Mouse (Mus musculus): ENCODE results near the gene Mink1. TPM values are rescaled to one million over a fixed set of nuclear protein-coding genes. Genes with fewer than 3 reads are reported as not detected.
A peak's percentile ranks its signal among the peaks of the same experiment; 100 is the strongest.

Mink1 gene
- polyA plus RNA-seq, 1 experiment from 2014 or later: 8.5 TPM

DNA sequence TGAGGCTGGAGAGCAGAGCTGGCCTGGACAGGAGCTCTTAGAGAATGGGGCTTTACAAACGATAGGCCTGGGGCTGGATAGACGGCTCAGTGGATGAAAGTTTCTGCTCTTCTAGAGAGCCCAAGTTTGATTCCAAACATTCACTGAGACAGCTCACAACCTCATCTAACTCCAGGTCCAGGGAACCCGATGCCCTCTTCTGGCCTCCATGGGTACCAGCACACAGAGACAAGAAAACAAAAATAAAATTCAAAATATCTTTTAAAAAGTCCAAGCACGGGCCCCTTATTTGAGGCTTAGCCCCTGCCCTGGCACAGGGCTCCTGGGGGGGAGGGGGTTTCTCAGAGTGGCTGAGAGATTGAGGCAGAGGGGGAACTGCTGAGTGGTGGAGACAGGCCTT is 48.1 kb downstream of the Mink1 start:
- Histone ChIP-seq H3K27ac (replicated peaks) (no peak overlapping the region), H3K9ac (ENCODE audit: low read length) (no peak overlapping the region), H3K4me3 (ENCODE audit: low read depth, low read length) (no peak overlapping the region), H3K36me3 (ENCODE audit: control insufficient read depth, insufficient read depth, low read length) (peaks cover 22% of the 10 kb centered on the region), H3K4me1 (replicated peaks; ENCODE audit: control insufficient read depth, insufficient read depth) (no peaks in the 10 kb centered on the region), H3K4me2 (replicated peaks; ENCODE audit: low read depth) (no peak overlapping the region), H3K27me3 (ENCODE audit: control insufficient read depth, insufficient read depth, low read length) (no peaks in the 10 kb centered on the region), H3K9me3 (ENCODE audit: control insufficient read depth, low read length) (no peaks in the 10 kb centered on the region)
- 84% methylated on average over 4 of the region's 4 CpGs for WGBS
- ATAC-seq (ENCODE audit: low FRiP score, low TSS enrichment): no peak
- TF ChIP-seq EP300 (optimal IDR thresholded peaks at IDR 0.05): no peak
- peak; percentile 53 for TF ChIP-seq CTCF (IDR thresholded peaks at IDR 0.05; ENCODE audit: low read depth)
- no peak for DNase-seq (ENCODE audit: low spot score)

DNA sequence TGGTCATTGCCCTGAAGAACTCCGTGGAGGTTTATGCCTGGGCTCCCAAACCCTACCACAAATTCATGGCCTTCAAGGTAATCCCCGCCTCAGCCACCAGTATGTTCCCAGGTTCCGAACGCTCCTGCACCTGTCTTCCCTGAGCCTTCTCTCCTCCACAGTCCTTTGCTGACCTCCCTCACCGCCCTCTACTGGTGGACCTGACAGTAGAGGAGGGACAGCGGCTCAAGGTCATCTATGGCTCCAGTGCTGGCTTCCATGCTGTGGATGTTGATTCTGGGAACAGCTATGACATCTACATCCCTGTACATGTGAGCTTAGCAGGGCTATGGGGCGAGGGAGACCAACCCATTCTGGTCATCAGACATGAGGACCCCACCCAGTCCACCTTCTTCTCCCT is 49.8 kb downstream of the Mink1 start:
- Histone ChIP-seq H3K4me1 (replicated peaks; ENCODE audit: control insufficient read depth, insufficient read depth) (no peaks in the 10 kb centered on the region), H3K4me2 (replicated peaks; ENCODE audit: low read depth) (no peak overlapping the region), H3K9me3 (ENCODE audit: control insufficient read depth, low read length) (no peaks in the 10 kb centered on the region), H3K36me3 (ENCODE audit: control insufficient read depth, insufficient read depth, low read length) (peaks cover 19% of the 10 kb centered on the region), H3K27ac (replicated peaks) (no peak overlapping the region), H3K9ac (ENCODE audit: low read length) (no peak overlapping the region), H3K27me3 (ENCODE audit: control insufficient read depth, insufficient read depth, low read length) (no peaks in the 10 kb centered on the region), H3K4me3 (ENCODE audit: low read depth, low read length) (no peak overlapping the region)
- ATAC-seq (ENCODE audit: low FRiP score, low TSS enrichment) (no peak), DNase-seq (ENCODE audit: low spot score) (no peak)
- TF ChIP-seq CTCF (IDR thresholded peaks at IDR 0.05; ENCODE audit: low read depth): peak; percentile 53
- no peak for TF ChIP-seq EP300 (optimal IDR thresholded peaks at IDR 0.05)
- WGBS: 73% methylated on average over 7 of the region's 7 CpGs

DNA sequence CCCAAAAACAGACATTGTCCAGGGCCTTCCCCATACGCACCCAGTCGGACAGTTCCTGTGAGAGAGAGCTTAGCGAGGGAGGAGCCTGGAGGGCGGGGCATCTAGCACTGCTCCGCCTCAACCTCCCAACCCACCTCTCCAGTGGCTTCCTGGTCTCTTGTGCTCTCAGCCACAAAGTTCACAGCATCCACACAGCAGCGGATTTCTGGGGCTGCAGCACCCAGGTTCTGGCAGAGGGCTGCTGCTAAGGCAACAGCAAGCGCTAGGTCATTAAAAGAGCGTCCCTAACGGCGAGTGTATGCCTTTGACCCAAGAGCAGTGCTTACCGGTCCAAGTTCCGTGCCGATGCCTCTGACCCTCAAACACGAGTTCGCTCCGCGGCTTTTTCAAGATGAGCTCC is 52.4 kb downstream of the Mink1 start:
- TF ChIP-seq EP300 (optimal IDR thresholded peaks at IDR 0.05): no peak
- TF ChIP-seq CTCF (IDR thresholded peaks at IDR 0.05; ENCODE audit: low read depth): peak; percentile 31; the same call in 1 of the 2 replicates
- peak overlapping the region; percentile 67 for H3K27ac ChIP-seq (replicated peaks)
- H3K9ac ChIP-seq (ENCODE audit: low read length): peak overlapping the region; percentile 56
- under 1% methylated on average over 17 of the region's 17 CpGs for WGBS
- DNase-seq (ENCODE audit: low spot score) (peak; percentile 81), ATAC-seq (ENCODE audit: low FRiP score, low TSS enrichment) (peak; percentile 87)
- H3K27me3 ChIP-seq (ENCODE audit: control insufficient read depth, insufficient read depth, low read length): no peaks in the 10 kb centered on the region
- H3K4me3 ChIP-seq (ENCODE audit: low read depth, low read length): peak overlapping the region; percentile 41
- H3K9me3 ChIP-seq (ENCODE audit: control insufficient read depth, low read length): no peaks in the 10 kb centered on the region
- peaks cover 3% of the 10 kb centered on the region for H3K36me3 ChIP-seq (ENCODE audit: control insufficient read depth, insufficient read depth, low read length)
- H3K4me2 ChIP-seq (replicated peaks; ENCODE audit: low read depth): peak overlapping the region; percentile 72
- no peaks in the 10 kb centered on the region for H3K4me1 ChIP-seq (replicated peaks; ENCODE audit: control insufficient read depth, insufficient read depth)

DNA sequence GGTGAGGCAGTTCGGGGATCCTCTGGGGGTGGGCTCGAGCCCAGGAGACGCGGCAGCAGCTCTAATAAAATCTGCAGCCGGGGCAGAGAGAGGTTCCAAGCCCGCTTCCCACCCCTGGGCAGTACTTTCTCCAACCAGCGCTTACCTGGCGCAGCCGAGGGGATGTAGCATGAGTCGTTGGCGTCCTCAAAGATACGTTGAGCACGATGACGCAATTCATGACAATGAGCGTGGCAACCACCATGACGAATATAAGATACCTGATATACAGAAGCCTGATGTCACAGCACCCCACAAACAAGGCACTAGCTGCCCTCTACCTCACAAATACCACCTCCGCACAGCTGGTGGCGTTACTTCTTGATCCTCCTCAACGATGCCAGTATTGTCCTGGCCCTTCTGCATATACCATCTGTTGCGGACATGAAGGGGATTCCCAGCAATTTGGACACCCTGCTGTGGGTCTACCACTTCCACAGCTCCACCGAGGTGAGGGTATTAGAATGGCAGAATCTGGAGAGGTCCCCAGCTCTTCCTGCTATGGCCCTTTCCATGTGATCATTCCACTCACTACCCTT is 52.9 kb downstream of the Mink1 start, which contains the start of gene 4930544D05Rik:
Gene 4930544D05Rik, plus strand, starts transcription at position 333 of the 578 bp plus-strand sequence.
- no peak for DNase-seq (ENCODE audit: low spot score)
- 18% methylated on average over 21 of the region's 21 CpGs for WGBS
- no peaks in the 10 kb centered on the region for H3K4me1 ChIP-seq (replicated peaks; ENCODE audit: control insufficient read depth, insufficient read depth)
- peak within 1 kb of the TSS; percentile 41 for H3K4me3 ChIP-seq (ENCODE audit: low read depth, low read length)
- ATAC-seq (ENCODE audit: low FRiP score, low TSS enrichment): no peak
- H3K9ac ChIP-seq (ENCODE audit: low read length): peak within 1 kb of the TSS; percentile 56
- H3K9me3 ChIP-seq (ENCODE audit: control insufficient read depth, low read length): no peaks in the 10 kb centered on the region
- H3K27ac ChIP-seq (replicated peaks): peak within 1 kb of the TSS; percentile 67
- TF ChIP-seq CTCF (IDR thresholded peaks at IDR 0.05; ENCODE audit: low read depth) (no peak), EP300 (optimal IDR thresholded peaks at IDR 0.05) (no peak)
- H3K36me3 ChIP-seq (ENCODE audit: control insufficient read depth, insufficient read depth, low read length): peaks cover 3% of the 10 kb centered on the region; the same call in 1 of the 2 replicates
- peak within 1 kb of the TSS; percentile 72 for H3K4me2 ChIP-seq (replicated peaks; ENCODE audit: low read depth)
- H3K27me3 ChIP-seq (ENCODE audit: control insufficient read depth, insufficient read depth, low read length): no peaks in the 10 kb centered on the region

DNA sequence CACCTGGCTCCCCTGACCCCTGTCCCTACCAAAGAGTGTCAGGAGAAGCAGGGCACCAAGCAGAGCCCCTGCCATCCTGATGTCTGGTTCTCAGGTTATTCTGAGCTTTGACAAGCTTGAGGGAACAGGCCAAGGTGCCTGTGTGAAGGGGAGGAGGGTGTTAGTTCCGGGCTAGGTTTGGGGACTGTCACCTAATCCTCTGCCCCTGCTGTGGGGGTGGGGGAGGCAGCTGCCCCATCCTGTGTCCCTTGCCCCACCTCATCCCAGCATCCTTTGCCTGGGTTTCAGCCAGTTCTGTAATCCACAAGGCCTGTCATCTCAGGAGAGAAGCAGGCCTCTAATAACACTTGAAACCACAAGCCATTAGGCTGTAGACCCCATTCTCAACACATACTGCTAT is 56.4 kb downstream of the Mink1 start, which contains the start of gene Chrne:
Gene Chrne, minus strand, starts transcription at position 116 of the 400 bp plus-strand sequence.
- no peak within 1 kb of the TSS for H3K4me3 ChIP-seq (ENCODE audit: low read depth, low read length)
- ATAC-seq (ENCODE audit: low FRiP score, low TSS enrichment) (no peak), DNase-seq (ENCODE audit: low spot score) (no peak)
- H3K4me2 ChIP-seq (replicated peaks; ENCODE audit: low read depth): no peak within 1 kb of the TSS
- no peaks in the 10 kb centered on the region for H3K4me1 ChIP-seq (replicated peaks; ENCODE audit: control insufficient read depth, insufficient read depth)
- TF ChIP-seq CTCF (IDR thresholded peaks at IDR 0.05; ENCODE audit: low read depth): no peak
- no peak for TF ChIP-seq EP300 (optimal IDR thresholded peaks at IDR 0.05)
- 35% methylated on average over 1 of the region's 1 CpGs for WGBS
- no peaks in the 10 kb centered on the region for H3K27me3 ChIP-seq (ENCODE audit: control insufficient read depth, insufficient read depth, low read length)
- H3K36me3 ChIP-seq (ENCODE audit: control insufficient read depth, insufficient read depth, low read length): no peaks in the 10 kb centered on the region
- no peak within 1 kb of the TSS for H3K27ac ChIP-seq (replicated peaks)
- no peak within 1 kb of the TSS for H3K9ac ChIP-seq (ENCODE audit: low read length)
- no peaks in the 10 kb centered on the region for H3K9me3 ChIP-seq (ENCODE audit: control insufficient read depth, low read length)
